Mouse (Mus musculus) kidney, adult 2 months (tissue): ENCODE measurements around the gene Gpr4.

Experiments used
- CTCF ChIP-seq: fragments of 200-500 bp; conservative IDR thresholded peaks from 2 replicates; pipeline ENCODE4 v1.5.1; 2011; ENCODE audit warnings: low read depth, mild to moderate bottlenecking, control low read depth, low read length, moderate library complexity, mixed read lengths; ENCODE audit not compliant: insufficient read depth, insufficient read length
- POLR2A ChIP-seq: fragments of 200-500 bp; IDR thresholded peaks from one replicate; pipeline ENCODE4 v1.6.1; 2011; ENCODE audit warnings: low read depth, low read length, control low read depth

DNA sequence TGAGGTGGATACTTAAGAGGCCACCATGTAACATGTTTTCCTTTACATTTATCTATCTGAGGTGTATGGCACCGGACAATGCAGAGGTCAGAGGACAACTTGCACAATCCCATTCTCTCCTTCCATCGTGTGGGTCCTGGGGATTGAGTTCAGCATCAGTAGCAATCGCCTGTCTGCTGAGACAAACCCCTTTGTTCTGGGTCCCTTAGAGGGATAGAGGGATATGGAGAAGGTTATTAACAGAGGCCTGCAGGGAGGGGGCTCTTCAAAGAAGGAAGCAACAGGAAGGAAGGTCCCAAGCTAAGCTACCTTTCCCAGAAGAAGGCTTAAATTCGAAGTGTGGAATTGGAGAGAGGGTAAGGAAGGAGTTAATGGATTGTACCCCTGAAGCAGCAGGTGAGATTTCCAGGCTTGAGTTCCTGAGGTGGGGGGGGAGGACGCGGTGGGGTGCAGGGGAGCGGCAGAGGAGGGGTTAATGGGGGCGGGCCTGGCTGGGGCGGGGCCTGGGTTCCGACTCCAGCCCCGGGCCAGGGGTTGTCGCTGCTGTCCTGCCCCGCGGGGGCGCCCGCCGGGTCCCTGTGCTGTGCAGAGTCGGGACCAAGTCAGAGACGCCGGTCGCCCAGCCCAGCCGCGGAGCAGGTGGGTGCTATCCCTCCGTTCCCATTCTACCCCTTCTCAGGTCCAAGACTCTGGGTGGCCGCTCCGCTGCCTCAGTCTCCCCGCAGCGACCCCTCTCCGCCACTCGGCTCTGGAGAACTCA is at the start of gene Gpr4:
- no peak for TF ChIP-seq CTCF
- TF ChIP-seq POLR2A: no peak
